17 mouse cellular contexts compared by ENCODE assay signal in the genomic region with DNA sequence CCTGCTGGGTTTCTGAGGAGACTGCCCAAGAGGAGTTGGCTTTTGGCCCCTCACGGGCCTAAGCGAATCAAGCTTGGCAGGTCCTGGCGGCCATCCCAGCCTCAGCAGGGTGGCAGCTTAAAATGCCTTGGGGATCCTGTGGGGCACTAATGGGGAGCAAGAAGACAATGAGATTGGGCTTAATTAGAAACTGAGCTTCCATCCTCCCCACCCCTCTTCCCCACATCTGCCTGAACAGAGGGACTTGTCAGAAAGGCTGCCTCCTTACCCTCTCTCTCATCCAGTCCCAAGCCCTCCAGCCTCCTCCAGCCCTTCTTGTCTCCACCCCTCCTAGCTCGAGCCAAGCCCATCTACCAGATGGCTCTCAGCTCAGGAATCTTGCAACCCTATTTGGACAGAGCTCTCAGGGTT. TPM values are rescaled to one million over a fixed set of nuclear protein-coding genes. Genes with fewer than 3 reads are reported as not detected.
DNase-seq lines count a peak whose midpoint lies in the region; ATAC-seq and TF ChIP-seq lines count a peak whose summit lies in the region.
"Had no signal": no experiment of that assay in that cellular context is flagged by ENCODE, and none has a peak within 500 bp of the region (broad histone marks: within the 10 kb centered on the region; RNA-seq: fewer than 3 reads in every experiment).

No protein-coding gene starts in this region.

- H3K9me3 ChIP-seq in hindbrain, embryonic 11.5 days (ENCODE audit: control insufficient read depth, low read length): no peaks in the 10 kb centered on the region
- H3K9me3 ChIP-seq: embryonic facial prominence, embryonic 15.5 days; limb, embryonic 12.5 days; stomach, embryonic 15.5 days had no signal

- no peak overlapping the region for H3K4me3 ChIP-seq in cerebellum, adult 2 months (replicated peaks; ENCODE audit: insufficient read depth, low read depth, low read length)
- H3K4me3 ChIP-seq in hindbrain, embryonic 11.5 days (ENCODE audit: low read depth, low read length): no peak overlapping the region
- peak overlapping the region; percentile 47 for H3K4me3 ChIP-seq in olfactory bulb, adult 2 months (ENCODE audit: insufficient read depth, low read depth, low read length)
- H3K4me3 ChIP-seq: embryonic facial prominence, embryonic 15.5 days; limb, embryonic 12.5 days; myocyte; stomach, embryonic 15.5 days had no signal

- WGBS in cerebellum, adult 2 months: 1% methylated on average over 4 of the region's 4 CpGs
- 6% methylated on average over 4 of the region's 4 CpGs for WGBS in hindbrain, embryonic 11.5 days
- WGBS in olfactory bulb, adult 2 months: 10% methylated on average over 4 of the region's 4 CpGs

- TF ChIP-seq CTCF in cerebellum, adult 2 months (IDR thresholded peaks at IDR 0.05; ENCODE audit: borderline replicate concordance, insufficient read depth, low read depth, low read length): no peak
- no peak for TF ChIP-seq CTCF in olfactory bulb, adult 2 months (IDR thresholded peaks at IDR 0.05; ENCODE audit: insufficient read depth, low read depth, low read length)

- no peaks in the 10 kb centered on the region for H3K27me3 ChIP-seq in cerebellum, adult 2 months (ENCODE audit: control insufficient read depth, insufficient read depth, low read length)
- H3K27me3 ChIP-seq in hindbrain, embryonic 11.5 days (ENCODE audit: control insufficient read depth, insufficient read depth, low read length): peaks cover 48% of the 10 kb centered on the region

- intact Hi-C loops in left cerebral cortex, postnatal 4 days (cut with DNase I): no loop called here

- H3K36me3 ChIP-seq in hindbrain, embryonic 11.5 days (ENCODE audit: control insufficient read depth, insufficient read depth, low read length): no peaks in the 10 kb centered on the region
- H3K36me3 ChIP-seq: embryonic facial prominence, embryonic 15.5 days; limb, embryonic 12.5 days; stomach, embryonic 15.5 days had no signal

- TF ChIP-seq POLR2A in cerebellum, adult 2 months (IDR thresholded peaks at IDR 0.05; ENCODE audit: borderline replicate concordance, insufficient read depth, low read length): no peak
- no peak for TF ChIP-seq POLR2A in olfactory bulb, adult 2 months (IDR thresholded peaks at IDR 0.05; ENCODE audit: insufficient read depth, low read depth, low read length)

- H3K4me2 ChIP-seq in hindbrain, embryonic 11.5 days (replicated peaks; ENCODE audit: low read depth, low read length): 0 out of 2 replicates have a peak overlapping the region, but pooled peaks have one; percentile 11
- H3K4me2 ChIP-seq: embryonic facial prominence, embryonic 15.5 days; limb, embryonic 12.5 days; stomach, embryonic 15.5 days had no signal

- ATAC-seq in hindbrain, embryonic 11.5 days (ENCODE audit: low FRiP score): no peak
- ATAC-seq in erythroblast, adult 5-6 weeks (replicated peaks; ENCODE audit: low FRiP score, poor library complexity, severe bottlenecking): no peak
- ATAC-seq: activated CD4-positive, CD25-positive, alpha-beta regulatory T cell, adult 4 months; lung, postnatal 0 days had no signal

- H3K4me1 ChIP-seq in cerebellum, adult 2 months (ENCODE audit: control insufficient read depth, insufficient read depth, low read length): peaks cover 41% of the 10 kb centered on the region
- H3K4me1 ChIP-seq in hindbrain, embryonic 11.5 days (replicated peaks; ENCODE audit: control insufficient read depth, insufficient read depth, low read length): peaks cover 6% of the 10 kb centered on the region
- H3K4me1 ChIP-seq in olfactory bulb, adult 2 months (ENCODE audit: control insufficient read depth, insufficient read depth, low read length): peaks cover 42% of the 10 kb centered on the region

- no peak overlapping the region for H3K9ac ChIP-seq in hindbrain, embryonic 11.5 days (ENCODE audit: low read depth, low read length)
- H3K9ac ChIP-seq: embryonic facial prominence, embryonic 15.5 days; limb, embryonic 12.5 days; stomach, embryonic 15.5 days had no signal

- H3K27ac ChIP-seq in cerebellum, adult 2 months (ENCODE audit: insufficient read depth, low read length): no peak overlapping the region
- H3K27ac ChIP-seq in hindbrain, embryonic 11.5 days (ENCODE audit: low read depth, low read length): 0 out of 2 replicates have a peak overlapping the region, but pooled peaks have one; percentile 24
- H3K27ac ChIP-seq in olfactory bulb, adult 2 months (ENCODE audit: insufficient read depth, low read depth, low read length): peak overlapping the region; percentile 96
- H3K27ac ChIP-seq: embryonic facial prominence, embryonic 15.5 days; limb, embryonic 12.5 days; stomach, embryonic 15.5 days had no signal

- peak; percentile 79 for DNase-seq in left cerebral cortex, postnatal 4 days
- no peak for DNase-seq in left cerebral cortex, adult 8-10 months (ENCODE audit: low spot score in 2 of 2)
- peak; percentile 75 to 77 for DNase-seq in cerebellum, adult 2 months
- DNase-seq in hindbrain, embryonic 11.5 days (ENCODE audit: low spot score): no peak
- DNase-seq in c-Kit-positive CD71-positive TER-119-positive erythroid progenitor cells, embryonic 14.5 days (ENCODE audit: low spot score): no peak
- no peak for DNase-seq in thymus, postnatal 25 days
- DNase-seq: gastrocnemius, postnatal 36 days; right cerebral cortex, postnatal 14 days had no signal

RNA-seq across cellular contexts. Expression of gene Sez6, which starts 3.5 kb away (rescaled TPM):
- total RNA-seq in left cerebral cortex, postnatal 4 days (2021): 100 to 1,000 TPM; 246 to 287 TPM
- total RNA-seq in left cerebral cortex, adult 8-10 months (2022): 100 to 1,000 TPM; 184 to 230 (median 207) TPM
- polyA plus RNA-seq in cerebellum, adult 2 months (2012; rRNA removed): 71.0 and 76.9 TPM in 2 replicates
- 13.3 TPM in 2 replicates for polyA plus RNA-seq in hindbrain, embryonic 11.5 days (2014; fragmentation: Nextera tagmentation; extraction: Ambion mirVana)
- 109 TPM in 1 of 2 replicates, not detected in the other for polyA plus RNA-seq in olfactory bulb, adult 2 months (2012; ENCODE audit: insufficient read depth, insufficient read length, low replicate concordance, missing spikeins)
- total RNA-seq in erythroblast, adult 5-6 weeks (2015; ENCODE audit: low replicate concordance): not detected in 2 replicates
- total RNA-seq in erythroblast, adult 5-6 weeks (2017; ENCODE audit: low replicate concordance): not detected in 2 replicates
- total RNA-seq: hematopoietic stem cell, adult 5-6 weeks had no signal
- polyA plus RNA-seq: limb, embryonic 12.5 days; myocyte had no signal

RNA-seq across cellular contexts. Expression of gene Pipox, which starts 40.2 kb away (rescaled TPM):
- total RNA-seq in left cerebral cortex, postnatal 4 days (2021): 1 to 10 TPM; 1.5 to 3.7 TPM
- 1 to 10 TPM; 2.8 to 4.9 (median 2.9) TPM for total RNA-seq in left cerebral cortex, adult 8-10 months (2022)
- polyA plus RNA-seq in cerebellum, adult 2 months (2012; rRNA removed): 6.8 and 9.0 TPM in 2 replicates
- polyA plus RNA-seq in hindbrain, embryonic 11.5 days (2014; fragmentation: Nextera tagmentation; extraction: Ambion mirVana): 7.6 and 8.6 TPM in 2 replicates
- polyA plus RNA-seq in olfactory bulb, adult 2 months (2012; ENCODE audit: insufficient read depth, insufficient read length, low replicate concordance, missing spikeins): not detected in 2 replicates
- total RNA-seq in erythroblast, adult 5-6 weeks (2015; ENCODE audit: low replicate concordance): not detected in 2 replicates
- not detected in 2 replicates for total RNA-seq in erythroblast, adult 5-6 weeks (2017; ENCODE audit: low replicate concordance)
- total RNA-seq: gastrocnemius, postnatal 36 days; hematopoietic stem cell, adult 5-6 weeks had no signal
- polyA plus RNA-seq: myocyte had no signal

RNA-seq across cellular contexts. Expression of gene Phf12, which starts 48.4 kb away (rescaled TPM):
- total RNA-seq in left cerebral cortex, postnatal 4 days (2021): 10 to 100 TPM; 62.0 to 63.9 TPM
- 10 to 100 TPM; 51.9 to 59.2 (median 56.2) TPM for total RNA-seq in left cerebral cortex, adult 8-10 months (2022)
- polyA plus RNA-seq in cerebellum, adult 2 months (2012; rRNA removed): 50.1 and 51.9 TPM in 2 replicates
- 16.9 and 20.2 TPM in 2 replicates for polyA plus RNA-seq in hindbrain, embryonic 11.5 days (2014; fragmentation: Nextera tagmentation; extraction: Ambion mirVana)
- polyA plus RNA-seq in olfactory bulb, adult 2 months (2012; ENCODE audit: insufficient read depth, insufficient read length, low replicate concordance, missing spikeins): 389 TPM in 1 of 2 replicates, not detected in the other
- 19.9 and 24.2 TPM in 2 replicates for total RNA-seq in erythroblast, adult 5-6 weeks (2015; ENCODE audit: low replicate concordance)
- 9.8 and 11.5 TPM in 2 replicates for total RNA-seq in erythroblast, adult 5-6 weeks (2017; ENCODE audit: low replicate concordance)

Comparison
In these comparisons a context has a peak if more than half of its experiments do, and no peak if none do; other contexts are left out.
1. DNase-seq: peak in left cerebral cortex, postnatal 4 days (single experiment) and cerebellum, adult 2 months (2 of 2); none in left cerebral cortex, adult 8-10 months (0 of 2), hindbrain, embryonic 11.5 days (single experiment), c-Kit-positive CD71-positive TER-119-positive erythroid progenitor cells, embryonic 14.5 days (single experiment) and thymus, postnatal 25 days (single experiment).
2. RNA of gene Sez6, which starts 3.5 kb away (total RNA-seq): 246 to 287 TPM in left cerebral cortex, postnatal 4 days and 184 to 230 TPM in left cerebral cortex, adult 8-10 months; not detected in erythroblast, adult 5-6 weeks; every median in the first group is over 100 times any median in the second.